Mouse (Mus musculus) hematopoietic stem cell, adult 5-6 weeks (primary cell): ENCODE data around the gene Mrpl28. TPM values are rescaled to one million over a fixed set of nuclear protein-coding genes. Genes with fewer than 3 reads are reported as not detected.
"Not testable (repeated sequence)": the region's sequence is repeated elsewhere in the genome, so short reads cannot be mapped to it uniquely, and the experiment has no call there.

ENCODE experiments used
- ATAC-seq, 2 experiments: fragments of 125-278 bp in 1 of 2; replicated peaks in 1 of 2; 2 replicates each; pipeline ENCODE4 v1.8.0; 2016 to 2017; ENCODE audit warnings: inconsistent platforms in 2 of 2, mild to moderate bottlenecking in 2 of 2, moderate number of reproducible peaks in 2 of 2, low read depth in 1 of 2, moderate TSS enrichment in 1 of 2; ENCODE audit not compliant: low FRiP score in 2 of 2, poor library complexity in 2 of 2, severe bottlenecking in 2 of 2, insufficient read depth in 1 of 2, low TSS enrichment in 1 of 2
- total RNA-seq: library from RNA; stranded (forward); fragments of 172-1452, 232-1000 nt; gene quantifications from 2 replicates; pipeline ENCODE4 v1.2.3, GENCODE M21; 2017

Gene Mrpl28
- total RNA-seq, 1 experiment from 2014 or later: 21.7 TPM

GRCm38 (mm10) chr17:26114061-26114460, 9.2 kb upstream of the Mrpl28 start:
- ATAC-seq: no peak

- not testable (repeated sequence) for ATAC-seq
These were observed 8.8 kb upstream of the Mrpl28 start for GRCm38 (mm10) chr17:26114461-26114860.

GRCm38 (mm10) chr17:26115205-26115898, 7.9 kb upstream of the Mrpl28 start:
- no peak for ATAC-seq

GRCm38 (mm10) chr17:26115956-26116487, 7.3 kb upstream of the Mrpl28 start:
- ATAC-seq: no peak

- no peak for ATAC-seq
These were observed 6.6 kb upstream of the Mrpl28 start for GRCm38 (mm10) chr17:26116503-26117258.

- ATAC-seq: peak; percentile 70 to 73
These were observed 3.3 kb upstream of the Mrpl28 start for GRCm38 (mm10) chr17:26119766-26120710.

GRCm38 (mm10) chr17:26122431-26123140, 714 bp upstream of the Mrpl28 start:
- no peak for ATAC-seq

- ATAC-seq: no peak
These were observed 1.3 kb downstream of the Mrpl28 start for GRCm38 (mm10) chr17:26124560-26124959.

GRCm38 (mm10) chr17:26125226-26125625, 1.9 kb downstream of the Mrpl28 start:
- no peak for ATAC-seq

GRCm38 (mm10) chr17:26131062-26131732, 7.9 kb downstream of the Mrpl28 start:
- ATAC-seq: no peak

GRCm38 (mm10) chr17:26131856-26132853, 8.9 kb downstream of the Mrpl28 start:
- no peak for ATAC-seq

- no peak for ATAC-seq
These were observed 13.9 kb downstream of the Mrpl28 start for GRCm38 (mm10) chr17:26137106-26137750.

- ATAC-seq: no peak
These were observed 14.4 kb downstream of the Mrpl28 start for GRCm38 (mm10) chr17:26137751-26138130.

GRCm38 (mm10) chr17:26138239-26138836, 15.0 kb downstream of the Mrpl28 start, which contains the start of gene Axin1:
TSS of gene Axin1 (plus strand) at chr17:26138688.
- ATAC-seq: peak; percentile 95 to 99
